Mouse (Mus musculus) urinary bladder, postnatal 25 days (tissue): Measurements from ENCODE around the gene Stard3nl.
A peak's percentile ranks its signal among the peaks of the same experiment; 100 is the strongest.

Experiments used
- DNase-seq: peaks from one replicate; pipeline ENCODE4 v3.0.0; 2022; ENCODE audit warnings: low spot score

The Stard3nl gene

GRCm38 (mm10) chr13:19395688-19396354, at the start of gene Stard3nl:
Gene Stard3nl, minus strand, starts transcription at chr13:19395795.
- DNase-seq = peak; percentile 95

- DNase-seq = no peak
These were observed 42.4 kb upstream of the Stard3nl start for GRCm38 (mm10) chr13:19438040-19438439.

- no peak for DNase-seq
These were observed 34.3 kb upstream of the Stard3nl start for GRCm38 (mm10) chr13:19429812-19430370.

GRCm38 (mm10) chr13:19428076-19428475, 32.5 kb upstream of the Stard3nl start:
- no peak for DNase-seq

GRCm38 (mm10) chr13:19424563-19424962, 29.0 kb upstream of the Stard3nl start:
- no peak for DNase-seq

- no peak for DNase-seq
These were observed 26.9 kb upstream of the Stard3nl start for GRCm38 (mm10) chr13:19422521-19422920.

- no peak for DNase-seq
These were observed 22.4 kb upstream of the Stard3nl start for GRCm38 (mm10) chr13:19417885-19418521.

- DNase-seq = no peak
These were observed 20.4 kb upstream of the Stard3nl start for GRCm38 (mm10) chr13:19415894-19416531.

- DNase-seq = no peak
These were observed 19.7 kb upstream of the Stard3nl start for GRCm38 (mm10) chr13:19415337-19415736.

- no peak for DNase-seq
These were observed 16.8 kb upstream of the Stard3nl start for GRCm38 (mm10) chr13:19412334-19412939.

- no peak for DNase-seq
These were observed 16.3 kb upstream of the Stard3nl start for GRCm38 (mm10) chr13:19411886-19412285.

GRCm38 (mm10) chr13:19410694-19411093, 15.1 kb upstream of the Stard3nl start:
- DNase-seq = no peak

- no peak for DNase-seq
These were observed 12.4 kb upstream of the Stard3nl start for GRCm38 (mm10) chr13:19407953-19408352.

- no peak for DNase-seq
These were observed 9.0 kb upstream of the Stard3nl start for GRCm38 (mm10) chr13:19404623-19405022.

GRCm38 (mm10) chr13:19394798-19395687, 552 bp downstream of the Stard3nl start:
- no peak for DNase-seq

GRCm38 (mm10) chr13:19394171-19394570, 1.4 kb downstream of the Stard3nl start:
- DNase-seq = peak; percentile 11

GRCm38 (mm10) chr13:19393731-19394130, 1.9 kb downstream of the Stard3nl start:
- no peak for DNase-seq

- DNase-seq = no peak
These were observed 4.0 kb downstream of the Stard3nl start for GRCm38 (mm10) chr13:19391608-19392007.

GRCm38 (mm10) chr13:19390296-19390695, 5.3 kb downstream of the Stard3nl start:
- no peak for DNase-seq

GRCm38 (mm10) chr13:19389896-19390295, 5.7 kb downstream of the Stard3nl start:
- DNase-seq = no peak

GRCm38 (mm10) chr13:19389434-19389833, 6.2 kb downstream of the Stard3nl start:
- DNase-seq = no peak
